Mouse (Mus musculus): ENCODE results near the gene Xlr4c. TPM values are rescaled to one million over a fixed set of nuclear protein-coding genes. Genes with fewer than 3 reads are reported as not detected.

Gene Xlr4c
- not detected in 2 replicates for polyA plus RNA-seq (2021; fragmentation: Nextera tagmentation)
- long read RNA-seq, experiment 1 = 0 reads
- long read RNA-seq, experiment 2 = 0 reads

DNA sequence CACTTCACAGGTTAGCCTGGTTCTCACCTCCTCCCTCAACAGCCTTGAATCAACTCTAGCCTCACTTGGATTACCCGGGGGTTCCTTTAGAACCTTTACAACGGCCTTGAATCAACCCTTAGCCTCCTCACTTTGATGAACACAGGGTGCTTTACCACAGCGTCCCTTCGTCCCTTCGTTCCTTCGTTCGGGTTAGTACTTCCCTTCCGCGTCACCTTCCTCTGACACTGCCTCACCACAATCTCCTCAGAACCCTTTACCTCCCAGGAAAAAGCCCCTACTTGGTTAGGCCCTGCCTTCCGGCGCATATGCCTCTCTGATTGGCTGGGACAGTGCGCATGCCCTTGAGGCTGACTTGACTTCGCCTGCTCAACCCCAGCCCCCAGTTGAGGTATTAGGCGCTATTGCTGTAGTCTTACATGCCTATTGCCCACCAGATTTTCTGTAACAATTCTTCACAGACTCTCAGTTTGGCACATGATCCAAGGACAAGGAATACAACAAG, at the start of gene Xlr4c:
Gene Xlr4c, minus strand, starts transcription at position 310 of the 505 bp plus-strand sequence.

GRCm38 (mm10) chrX:73265270-73265669, 22.3 kb upstream of the Xlr4c start, which contains the start of gene Xlr3c:
Gene Xlr3c (minus strand): TSS chrX:73265390.

DNA sequence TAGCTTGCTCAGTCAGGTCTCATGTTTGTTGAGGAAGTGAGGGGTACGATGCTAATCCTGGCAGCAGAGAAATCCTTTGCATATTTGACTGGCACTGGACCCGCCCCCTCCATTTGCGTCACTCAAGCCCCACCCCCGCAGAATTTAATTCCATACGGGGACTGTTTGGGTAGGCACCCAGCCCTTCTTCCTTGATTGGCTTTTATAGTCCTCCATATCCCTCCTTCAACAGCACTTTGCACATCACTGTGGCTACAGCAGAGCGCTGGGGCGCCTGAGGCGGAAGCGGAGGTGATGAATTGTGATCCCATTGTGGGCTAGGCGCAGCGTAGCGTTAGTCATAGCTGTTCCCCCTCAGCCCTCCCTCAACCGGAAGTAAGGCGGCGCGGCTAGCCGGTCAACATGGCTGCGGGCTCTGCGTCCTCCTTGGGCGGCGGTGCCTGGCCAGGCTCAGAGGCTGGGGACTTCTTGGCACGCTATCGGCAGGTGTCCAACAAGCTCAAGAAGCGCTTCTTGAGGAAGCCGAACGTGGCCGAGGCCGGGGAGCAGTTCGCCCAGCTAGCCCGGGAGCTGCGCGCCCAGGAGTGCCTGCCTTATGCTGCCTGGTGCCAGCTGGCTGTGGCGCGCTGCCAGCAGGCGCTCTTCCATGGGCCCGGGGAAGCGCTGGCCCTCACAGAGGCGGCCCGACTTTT, 14.9 kb downstream of the Xlr4c start, which contains the start of gene F8a:
Gene F8a, plus strand, starts transcription at position 378 of the 692 bp plus-strand sequence.

GRCm38 (mm10) chrX:73213819-73214564, 28.9 kb downstream of the Xlr4c start, which contains the start of gene Xlr4b:
Gene Xlr4b (plus strand): TSS chrX:73214333.

DNA sequence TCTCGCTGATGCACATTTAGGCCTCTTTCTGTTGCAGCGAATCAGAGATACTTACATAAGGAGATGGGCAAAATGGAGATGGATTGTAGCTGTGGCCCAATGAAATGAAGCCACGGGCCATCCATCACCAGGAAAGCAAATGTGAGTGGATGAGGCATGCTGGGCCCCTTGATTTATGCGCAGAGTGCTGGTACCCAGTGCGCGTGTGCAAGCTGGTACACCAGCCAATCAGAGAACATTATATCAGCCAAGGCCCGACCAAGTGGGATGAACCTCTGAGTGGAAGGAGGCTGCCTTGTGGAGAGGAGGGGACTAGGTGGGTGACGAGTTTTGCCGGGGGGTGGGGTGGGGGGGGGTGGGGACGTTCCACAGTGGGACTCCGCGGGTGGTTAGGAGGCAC, 51.0 kb downstream of the Xlr4c start, which contains the start of gene Xlr3b:
Gene Xlr3b, plus strand, starts transcription at position 274 of the 400 bp plus-strand sequence.

Other genes with a start within 250 kb of the Xlr4c start
- gene Pnma5, start 206.0 kb downstream of the Xlr4c start, polyA plus RNA-seq (2021; fragmentation: Nextera tagmentation) = not detected in 2 replicates
- gene Pnma3, start 178.3 kb downstream of the Xlr4c start, polyA plus RNA-seq (2021; fragmentation: Nextera tagmentation) = 0.59 and 1.3 TPM in 2 replicates
- gene Xlr4a, start 160.7 kb downstream of the Xlr4c start, polyA plus RNA-seq (2021; fragmentation: Nextera tagmentation) = 0.15 TPM in 1 of 2 replicates, not detected in the other
- 0.97 and 2.4 TPM in 2 replicates for gene Xlr3a, start 146.0 kb downstream of the Xlr4c start, polyA plus RNA-seq (2021; fragmentation: Nextera tagmentation)
- 0.37 TPM in 1 of 2 replicates, not detected in the other for gene Gm14685, start 126.1 kb downstream of the Xlr4c start, polyA plus RNA-seq (2021; fragmentation: Nextera tagmentation)
- not detected in 2 replicates for gene Xlr5b, start 94.3 kb downstream of the Xlr4c start, polyA plus RNA-seq (2021; fragmentation: Nextera tagmentation)
- gene DXBay18, start 93.7 kb downstream of the Xlr4c start, polyA plus RNA-seq (2021; fragmentation: Nextera tagmentation) = 0.28 TPM in 1 of 2 replicates, not detected in the other
- gene Spin2d, start 66.1 kb downstream of the Xlr4c start, polyA plus RNA-seq (2021; fragmentation: Nextera tagmentation) = not detected in 2 replicates
- 1.3 and 3.3 TPM in 2 replicates for gene Xlr3b, start 50.9 kb downstream of the Xlr4c start, polyA plus RNA-seq (2021; fragmentation: Nextera tagmentation)
- 0.48 TPM in 1 of 2 replicates, not detected in the other for gene Xlr4b, start 28.8 kb downstream of the Xlr4c start, polyA plus RNA-seq (2021; fragmentation: Nextera tagmentation)
- gene F8a, start 14.8 kb downstream of the Xlr4c start, polyA plus RNA-seq (2021; fragmentation: Nextera tagmentation) = 16.8 and 21.8 TPM in 2 replicates
- gene Xlr3c, start 22.3 kb upstream of the Xlr4c start, polyA plus RNA-seq (2021; fragmentation: Nextera tagmentation) = not detected in 2 replicates
- gene Xlr5a, start 49.8 kb upstream of the Xlr4c start, polyA plus RNA-seq (2021; fragmentation: Nextera tagmentation) = 0.31 TPM in 1 of 2 replicates, not detected in the other
- gene Xlr5c, start 49.8 kb upstream of the Xlr4c start, polyA plus RNA-seq (2021; fragmentation: Nextera tagmentation) = 0.20 TPM in 1 of 2 replicates, not detected in the other
- not detected in 2 replicates for gene Gm45015, start 93.7 kb upstream of the Xlr4c start, polyA plus RNA-seq (2021; fragmentation: Nextera tagmentation)
- 3.4 and 3.9 TPM in 2 replicates for gene Zfp275, start 99.5 kb upstream of the Xlr4c start, polyA plus RNA-seq (2021; fragmentation: Nextera tagmentation)
- not detected in 2 replicates for gene Gm18336, start 155.6 kb upstream of the Xlr4c start, polyA plus RNA-seq (2021; fragmentation: Nextera tagmentation)
- gene Zfp92, start 168.0 kb upstream of the Xlr4c start, polyA plus RNA-seq (2021; fragmentation: Nextera tagmentation) = 0.55 and 0.64 TPM in 2 replicates
- gene Trex2, start 192.2 kb upstream of the Xlr4c start, polyA plus RNA-seq (2021; fragmentation: Nextera tagmentation) = not detected in 2 replicates
- 13.6 and 16.0 TPM in 2 replicates for gene Haus7, start 215.9 kb upstream of the Xlr4c start, polyA plus RNA-seq (2021; fragmentation: Nextera tagmentation)
- gene Bgn, start 240.5 kb upstream of the Xlr4c start, polyA plus RNA-seq (2021; fragmentation: Nextera tagmentation) = 13.0 and 24.0 TPM in 2 replicates

All from left cerebral cortex, adult 6 months (tissue).